Mouse (Mus musculus): Measurements from ENCODE around the gene 9130213A22Rik.

- TF ChIP-seq POLR2AphosphoS5 (IDR thresholded peaks at IDR 0.05; ENCODE audit: insufficient replicate concordance, low read depth, low read length): no peak
- no peak for TF ChIP-seq CTCF (IDR thresholded peaks at IDR 0.05; ENCODE audit: low read depth, low read length)
- TF ChIP-seq GATA1 (IDR thresholded peaks at IDR 0.05; ENCODE audit: borderline replicate concordance, low read length): no peak
- TF ChIP-seq TAL1 (conservative IDR thresholded peaks at IDR 0.05; ENCODE audit: low read depth, low read length): no peak
Observed at GRCm38 (mm10) chr11:69102403-69102725, 20.0 kb downstream of the 9130213A22Rik start.
